8 mouse cellular contexts compared by ENCODE assay signal in the genomic region with DNA sequence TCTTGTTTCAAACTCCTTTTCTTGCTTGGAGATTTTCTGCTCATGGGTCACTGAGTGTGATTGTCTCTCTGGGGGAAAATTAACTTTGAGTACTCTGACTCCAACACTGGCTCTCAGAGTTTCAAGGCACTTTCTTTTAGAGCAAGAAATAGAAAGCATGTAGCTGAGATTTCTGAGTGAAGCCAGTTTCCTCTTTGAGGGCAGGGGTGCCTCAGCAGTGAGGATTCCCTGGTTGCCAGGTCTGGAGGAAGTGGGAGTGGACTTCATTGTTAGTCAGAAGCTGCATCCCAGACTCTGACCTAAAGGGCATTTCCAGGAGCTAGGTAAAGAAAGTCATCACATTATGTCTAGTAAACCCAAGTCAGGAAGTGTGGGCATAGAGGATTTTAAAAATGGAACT. TPM values are rescaled to one million over a fixed set of nuclear protein-coding genes. Genes with fewer than 3 reads are reported as not detected.
DNase-seq lines count a peak whose midpoint lies in the region; ATAC-seq and TF ChIP-seq lines count a peak whose summit lies in the region.

No protein-coding gene starts in this region.

- no peaks in the 10 kb centered on the region for H3K36me3 ChIP-seq in hindbrain, embryonic 10.5 days
- H3K36me3 ChIP-seq in hindbrain, embryonic 11.5 days (ENCODE audit: control insufficient read depth, insufficient read depth, low read length): no peaks in the 10 kb centered on the region
- H3K36me3 ChIP-seq in hindbrain, embryonic 12.5 days: no peaks in the 10 kb centered on the region
- H3K36me3 ChIP-seq in liver, embryonic 12.5 days: no peaks in the 10 kb centered on the region

- H3K27me3 ChIP-seq in hindbrain, embryonic 10.5 days (ENCODE audit: insufficient read depth, poor library complexity, severe bottlenecking): peaks cover 5% of the 10 kb centered on the region; the same call in 1 of the 2 replicates
- no peaks in the 10 kb centered on the region; the same call in 1 of the 2 replicates for H3K27me3 ChIP-seq in hindbrain, embryonic 11.5 days (ENCODE audit: control insufficient read depth, insufficient read depth, low read length)
- H3K27me3 ChIP-seq in hindbrain, embryonic 12.5 days: peaks cover 18% of the 10 kb centered on the region
- H3K27me3 ChIP-seq in liver, embryonic 12.5 days (replicated peaks): peaks cover 7% of the 10 kb centered on the region; the same call in 1 of the 2 replicates

- peak overlapping the region; percentile 23 for H3K4me3 ChIP-seq in hindbrain, embryonic 10.5 days
- no peak overlapping the region for H3K4me3 ChIP-seq in hindbrain, embryonic 11.5 days (ENCODE audit: low read depth, low read length)
- H3K4me3 ChIP-seq in bone marrow macrophage, adult 2 months (ENCODE audit: insufficient read depth, low read length): no peak overlapping the region
- H3K4me3 ChIP-seq in hindbrain, embryonic 12.5 days: no peak overlapping the region
- H3K4me3 ChIP-seq in liver, embryonic 12.5 days: no peak overlapping the region

- no peaks in the 10 kb centered on the region for H3K9me3 ChIP-seq in hindbrain, embryonic 10.5 days
- no peaks in the 10 kb centered on the region for H3K9me3 ChIP-seq in hindbrain, embryonic 11.5 days (ENCODE audit: control insufficient read depth, low read length)
- no peaks in the 10 kb centered on the region for H3K9me3 ChIP-seq in hindbrain, embryonic 12.5 days (replicated peaks)
- no peaks in the 10 kb centered on the region for H3K9me3 ChIP-seq in liver, embryonic 12.5 days (replicated peaks)

- TF ChIP-seq POLR2A in bone marrow macrophage, adult 2 months (IDR thresholded peaks at IDR 0.05; ENCODE audit: borderline replicate concordance, low read depth, low read length): no peak

- H3K9ac ChIP-seq in hindbrain, embryonic 11.5 days (ENCODE audit: low read depth, low read length): no peak overlapping the region
- no peak overlapping the region for H3K9ac ChIP-seq in hindbrain, embryonic 12.5 days
- no peak overlapping the region for H3K9ac ChIP-seq in liver, embryonic 12.5 days

- no peak for TF ChIP-seq CTCF in bone marrow macrophage, adult 2 months (IDR thresholded peaks at IDR 0.05; ENCODE audit: low read depth, low read length)

- H3K4me2 ChIP-seq in hindbrain, embryonic 11.5 days (replicated peaks; ENCODE audit: low read depth, low read length): no peak overlapping the region; the same call in 1 of the 2 replicates
- H3K4me2 ChIP-seq in hindbrain, embryonic 12.5 days (replicated peaks): peak overlapping the region; percentile 71
- H3K4me2 ChIP-seq in liver, embryonic 12.5 days: peak overlapping the region; percentile 17

- peaks cover 56% of the 10 kb centered on the region for H3K4me1 ChIP-seq in hindbrain, embryonic 10.5 days (replicated peaks)
- H3K4me1 ChIP-seq in hindbrain, embryonic 11.5 days (replicated peaks; ENCODE audit: control insufficient read depth, insufficient read depth, low read length): no peaks in the 10 kb centered on the region; the same call in 1 of the 2 replicates
- H3K4me1 ChIP-seq in bone marrow macrophage, adult 2 months (ENCODE audit: control insufficient read depth, insufficient read depth, low read length): peaks cover 22% of the 10 kb centered on the region
- peaks cover 17% of the 10 kb centered on the region for H3K4me1 ChIP-seq in hindbrain, embryonic 12.5 days
- H3K4me1 ChIP-seq in liver, embryonic 12.5 days: peaks cover 28% of the 10 kb centered on the region

- DNase-seq in hindbrain, embryonic 10.5 days (ENCODE audit: low spot score): no peak
- no peak for DNase-seq in hindbrain, embryonic 11.5 days (ENCODE audit: low spot score)
- no peak for DNase-seq in layer of hippocampus, postnatal 14 days (ENCODE audit: low spot score in 2 of 2)
- no peak for DNase-seq in thymus, postnatal 0 days (ENCODE audit: low spot score)
- DNase-seq in right cerebral cortex, postnatal 4 days: no peak

- no peak for ATAC-seq in hindbrain, embryonic 11.5 days (ENCODE audit: low FRiP score)
- ATAC-seq in hindbrain, embryonic 12.5 days (ENCODE audit: low FRiP score): no peak
- ATAC-seq in liver, embryonic 12.5 days: no peak

- no peak overlapping the region for H3K27ac ChIP-seq in hindbrain, embryonic 10.5 days
- H3K27ac ChIP-seq in hindbrain, embryonic 11.5 days (ENCODE audit: low read depth, low read length): no peak overlapping the region
- H3K27ac ChIP-seq in bone marrow macrophage, adult 2 months (ENCODE audit: insufficient read depth, low read depth, low read length): peak overlapping the region; percentile 24
- H3K27ac ChIP-seq in hindbrain, embryonic 12.5 days: no peak overlapping the region
- H3K27ac ChIP-seq in liver, embryonic 12.5 days: no peak overlapping the region

RNA-seq across cellular contexts. Expression of gene Ppfibp1, which starts 2.3 kb away (rescaled TPM):
- polyA plus RNA-seq in hindbrain, embryonic 10.5 days (2016; fragmentation: Nextera tagmentation; extraction: Ambion mirVana): 26.8 and 34.0 TPM in 2 replicates
- 29.0 and 36.1 TPM in 2 replicates for polyA plus RNA-seq in hindbrain, embryonic 11.5 days (2014; fragmentation: Nextera tagmentation; extraction: Ambion mirVana)
- 30.9 and 31.2 TPM in 2 replicates for polyA plus RNA-seq in bone marrow macrophage, adult 2 months (2012; ENCODE audit: insufficient read depth, insufficient read length, missing spikeins)
- 38.6 and 45.6 TPM in 2 replicates for polyA plus RNA-seq in hindbrain, embryonic 12.5 days (2016; fragmentation: Nextera tagmentation; extraction: Ambion mirVana)
- polyA plus RNA-seq in liver, embryonic 12.5 days (2016; fragmentation: Nextera tagmentation; extraction: Ambion mirVana): 16.5 and 17.5 TPM in 2 replicates
- 10 to 100 TPM; 56.8 to 61.1 TPM for total RNA-seq in layer of hippocampus, postnatal 14 days (2021)
- polyA plus RNA-seq in thymus, postnatal 0 days (2015; fragmentation: Nextera tagmentation; extraction: Ambion mirVana): 7.2 and 9.2 TPM in 2 replicates

RNA-seq across cellular contexts. Expression of gene Smco2, which starts 40.7 kb away (rescaled TPM):
- polyA plus RNA-seq in hindbrain, embryonic 10.5 days (2016; fragmentation: Nextera tagmentation; extraction: Ambion mirVana): not detected in 2 replicates
- not detected in 2 replicates for polyA plus RNA-seq in hindbrain, embryonic 11.5 days (2014; fragmentation: Nextera tagmentation; extraction: Ambion mirVana)
- not detected in 2 replicates for polyA plus RNA-seq in bone marrow macrophage, adult 2 months (2012; ENCODE audit: insufficient read depth, insufficient read length, missing spikeins)
- not detected in 2 replicates for polyA plus RNA-seq in hindbrain, embryonic 12.5 days (2016; fragmentation: Nextera tagmentation; extraction: Ambion mirVana)
- polyA plus RNA-seq in liver, embryonic 12.5 days (2016; fragmentation: Nextera tagmentation; extraction: Ambion mirVana): not detected in 2 replicates
- total RNA-seq in layer of hippocampus, postnatal 14 days (2021): not detected
- not detected in 2 replicates for polyA plus RNA-seq in thymus, postnatal 0 days (2015; fragmentation: Nextera tagmentation; extraction: Ambion mirVana)
